ENCODE assay signal across 8 mouse cellular contexts in the genomic region with DNA sequence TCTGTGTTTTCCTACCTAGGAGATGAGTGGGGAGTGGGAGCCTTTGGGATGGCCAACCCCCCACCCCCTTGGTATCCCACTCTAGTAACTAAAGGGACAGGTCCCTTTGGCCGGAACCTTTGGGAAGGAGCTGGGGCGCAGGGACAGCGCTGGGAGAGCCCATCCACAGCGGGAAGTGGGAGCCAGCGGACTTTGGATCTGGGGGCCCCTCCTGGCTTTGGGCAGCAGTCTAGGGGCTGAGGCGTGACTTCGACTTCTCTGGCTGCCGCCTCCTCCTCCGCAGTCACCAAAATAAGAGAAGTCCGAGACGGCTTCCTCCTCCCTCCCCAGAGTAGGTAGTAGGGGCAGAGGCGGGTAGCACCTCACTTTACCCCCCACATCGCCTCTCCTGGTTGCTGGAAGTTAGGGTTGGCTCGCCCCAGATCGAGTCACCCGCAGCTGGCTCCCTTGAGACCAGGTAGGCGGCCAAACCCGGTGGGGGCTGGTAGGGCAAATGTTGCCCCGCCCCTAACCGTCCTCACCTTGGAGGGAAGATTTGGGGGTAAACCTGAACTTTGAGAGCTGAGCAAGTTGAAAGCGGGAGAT. TPM values are rescaled to one million over a fixed set of nuclear protein-coding genes. Genes with fewer than 3 reads are reported as not detected.
DNase-seq lines count a peak whose midpoint lies in the region; ATAC-seq and TF ChIP-seq lines count a peak whose summit lies in the region.

A gene (plus strand): TSS at position 282 of the 585 bp plus-strand sequence.

- intact Hi-C loops in gastrocnemius, postnatal 36 days (cut with DNase I), result no loop called here

- H3K4me2 ChIP-seq in liver, embryonic 12.5 days, result peak within 1 kb of the TSS; percentile 52
- H3K4me2 ChIP-seq in neural tube, embryonic 14.5 days (ENCODE audit: low read depth, low read length), result peak within 1 kb of the TSS; percentile 30

- peak; percentile 18 to 52; a peak in 1 of 4 replicates for ATAC-seq in hematopoietic stem cell, adult 5-6 weeks (replicated peaks in 1 of 2; ENCODE audit: insufficient read depth in 1 of 2, low FRiP score in 2 of 2, low TSS enrichment in 1 of 2, low read depth in 1 of 2, poor library complexity in 2 of 2, severe bottlenecking in 2 of 2)
- ATAC-seq in liver, embryonic 12.5 days, result no peak
- no peak for ATAC-seq in neural tube, embryonic 14.5 days (ENCODE audit: low read depth)

- H3K36me3 ChIP-seq in liver, embryonic 12.5 days, result no peaks in the 10 kb centered on the region
- no peaks in the 10 kb centered on the region for H3K36me3 ChIP-seq in neural tube, embryonic 14.5 days (ENCODE audit: control insufficient read depth, insufficient read depth, low read length)

- peaks cover 81% of the 10 kb centered on the region for H3K27me3 ChIP-seq in liver, embryonic 12.5 days (replicated peaks)
- H3K27me3 ChIP-seq in neural tube, embryonic 14.5 days (ENCODE audit: control insufficient read depth, insufficient read depth, low read length), result peaks cover 13% of the 10 kb centered on the region; the same call in 1 of the 2 replicates

- no peak for TF ChIP-seq CTCF in layer of hippocampus, adult 2 months (conservative IDR thresholded peaks at IDR 0.05)

- peaks cover 27% of the 10 kb centered on the region for H3K4me1 ChIP-seq in liver, embryonic 12.5 days
- H3K4me1 ChIP-seq in neural tube, embryonic 14.5 days (ENCODE audit: control insufficient read depth, insufficient read depth, low read length), result peaks cover 11% of the 10 kb centered on the region

- H3K4me3 ChIP-seq in layer of hippocampus, adult 2 months, result peak within 1 kb of the TSS; percentile 22; the same call in 1 of the 2 replicates
- peak within 1 kb of the TSS; percentile 29 for H3K4me3 ChIP-seq in liver, embryonic 12.5 days
- H3K4me3 ChIP-seq in neural tube, embryonic 14.5 days (ENCODE audit: low read depth, low read length), result peak within 1 kb of the TSS; percentile 11; the same call in 1 of the 2 replicates

- H3K9me3 ChIP-seq in liver, embryonic 12.5 days (replicated peaks), result no peaks in the 10 kb centered on the region
- no peaks in the 10 kb centered on the region for H3K9me3 ChIP-seq in neural tube, embryonic 14.5 days (ENCODE audit: control insufficient read depth, low read length)

- peak within 1 kb of the TSS; percentile 36; the same call in 1 of the 2 replicates for H3K27ac ChIP-seq in layer of hippocampus, adult 2 months
- H3K27ac ChIP-seq in liver, embryonic 12.5 days, result no peak within 1 kb of the TSS
- H3K27ac ChIP-seq in neural tube, embryonic 14.5 days (ENCODE audit: low read depth, low read length), result no peak within 1 kb of the TSS

- DNase-seq in layer of hippocampus, adult 2 months (ENCODE audit: low spot score in 2 of 2), result no peak
- no peak for DNase-seq in layer of hippocampus, postnatal 25 days (ENCODE audit: extremely low spot score in 1 of 2, low spot score in 1 of 2)
- DNase-seq in gastrocnemius, postnatal 36 days, result no peak
- no peak for DNase-seq in cerebellum, adult 18-20 months
- no peak for DNase-seq in urinary bladder, postnatal 36 days (ENCODE audit: low spot score in 2 of 2)

- WGBS in liver, embryonic 12.5 days (ENCODE audit: insufficient replicate concordance), result 3% methylated on average over 21 of the region's 21 CpGs
- WGBS in neural tube, embryonic 14.5 days, result 12% methylated on average over 21 of the region's 21 CpGs

- no peak within 1 kb of the TSS; the same call in 1 of the 2 replicates for H3K9ac ChIP-seq in liver, embryonic 12.5 days
- H3K9ac ChIP-seq in neural tube, embryonic 14.5 days (replicated peaks; ENCODE audit: low read depth, low read length), result no peak within 1 kb of the TSS

RNA-seq across cellular contexts. Expression of the gene that starts here (rescaled TPM):
- total RNA-seq in layer of hippocampus, adult 2 months (2021), result under 1 TPM in 1 of 2 experiments, not detected in 1; 0.12 TPM
- under 1 TPM; 0.07 to 0.14 TPM for total RNA-seq in layer of hippocampus, postnatal 25 days (2021)
- 5.2 and 8.8 TPM in 2 replicates for total RNA-seq in hematopoietic stem cell, adult 5-6 weeks (2017)
- 0.60 and 0.73 TPM in 2 replicates for polyA plus RNA-seq in liver, embryonic 12.5 days (2016; fragmentation: Nextera tagmentation; extraction: Ambion mirVana)
- not detected in 2 replicates for polyA plus RNA-seq in neural tube, embryonic 14.5 days (2014; fragmentation: Nextera tagmentation; extraction: Ambion mirVana)
- total RNA-seq in gastrocnemius, postnatal 36 days (2021), result under 1 TPM in 1 of 2 experiments, not detected in 1; 0.10 TPM

Comparison
In these comparisons a context has a peak if more than half of its experiments do, and no peak if none do; other contexts are left out.
1. ATAC-seq: peak in hematopoietic stem cell, adult 5-6 weeks (2 of 2); none in liver, embryonic 12.5 days (single experiment) and neural tube, embryonic 14.5 days (single experiment).
2. Peak in every context shown above with its lines, with median percentiles within 50 percentile points of each other: H3K4me3 ChIP-seq.